In the genomic region with DNA sequence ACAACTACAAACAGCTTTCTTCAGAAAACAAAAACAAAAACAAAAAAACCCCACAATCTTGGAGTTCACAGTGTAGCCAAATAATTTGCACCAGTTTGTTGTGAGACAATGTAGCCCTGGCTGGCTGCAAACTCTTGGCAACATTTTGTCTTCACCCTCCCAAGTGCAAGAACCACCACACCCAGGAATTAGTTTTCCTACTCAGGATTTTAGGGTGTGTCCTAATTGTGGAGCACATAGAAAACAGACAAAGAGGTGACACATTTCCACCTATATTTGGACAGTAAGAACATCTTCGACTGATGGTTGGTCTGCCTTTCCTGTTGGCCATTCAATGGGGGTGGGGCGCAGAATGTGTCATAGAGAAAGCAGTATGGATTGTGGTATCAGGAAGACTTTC, we compare ENCODE assay signal across 21 mouse cellular contexts. TPM values are rescaled to one million over a fixed set of nuclear protein-coding genes. Genes with fewer than 3 reads are reported as not detected.
DNase-seq lines count a peak whose midpoint lies in the region; TF ChIP-seq lines count a peak whose summit lies in the region.
"Had no signal": no experiment of that assay in that cellular context is flagged by ENCODE, and none has a peak within 500 bp of the region (broad histone marks: within the 10 kb centered on the region; RNA-seq: fewer than 3 reads in every experiment).

No protein-coding gene starts in this region.

- peaks cover 35% of the 10 kb centered on the region for H3K36me3 ChIP-seq in heart, adult 2 months (ENCODE audit: control insufficient read depth, insufficient read depth, low read length)
- H3K36me3 ChIP-seq in kidney, adult 2 months (ENCODE audit: control insufficient read depth, insufficient read depth, low read length): no peaks in the 10 kb centered on the region
- H3K36me3 ChIP-seq in forebrain, embryonic 10.5 days (replicated peaks): no peaks in the 10 kb centered on the region
- H3K36me3 ChIP-seq: heart, embryonic 15.5 days; hindbrain, embryonic 10.5 days; hindbrain, embryonic 13.5 days; intestine, embryonic 15.5 days had no signal

- no peaks in the 10 kb centered on the region for H3K9me3 ChIP-seq in forebrain, embryonic 10.5 days
- H3K9me3 ChIP-seq: heart, embryonic 15.5 days; hindbrain, embryonic 10.5 days; hindbrain, embryonic 13.5 days; intestine, embryonic 15.5 days had no signal

- TF ChIP-seq EP300 in heart, adult 2 months (IDR thresholded peaks at IDR 0.05; ENCODE audit: insufficient read depth, low read depth, low read length): no peak

- DNase-seq in gastrocnemius, adult 18-20 months (ENCODE audit: low spot score): peak; percentile 6
- no peak for DNase-seq in gastrocnemius, postnatal 36 days
- peak in 1 of 2 experiments; percentile 25 for DNase-seq in heart, adult 2 months
- DNase-seq in heart, postnatal 10 days: no peak
- DNase-seq in kidney, adult 2 months: peak; percentile 33
- DNase-seq in kidney, adult 8-10 months: no peak
- DNase-seq in R1 (ENCODE audit: low read depth, low spot score): peak; percentile 19
- no peak for DNase-seq in forebrain, embryonic 10.5 days (ENCODE audit: extremely low spot score, low spot score)
- DNase-seq: adrenal gland, postnatal 10 days; adrenal gland, postnatal 36 days; cerebellum, adult 18-20 months; cerebellum, adult 9-10 months; cerebellum, postnatal 14 days; forebrain, postnatal 0 days; gastrocnemius, postnatal 14 days; kidney, adult 18-20 months had no signal

- 72% methylated on average over 2 of the region's 2 CpGs for WGBS in heart, adult 2 months
- WGBS in kidney, adult 2 months: 90% methylated on average over 2 of the region's 2 CpGs
- WGBS in forebrain, embryonic 10.5 days: 94% methylated on average over 2 of the region's 2 CpGs

- no peak for TF ChIP-seq POLR2A in heart, adult 2 months (IDR thresholded peaks at IDR 0.05; ENCODE audit: insufficient read depth, low read depth, low read length)
- TF ChIP-seq POLR2A in kidney, adult 2 months (IDR thresholded peaks at IDR 0.05; ENCODE audit: low read depth, low read length): no peak

- intact Hi-C loops in gastrocnemius, postnatal 36 days (cut with DNase I): no loop called here
- intact Hi-C loops in heart, adult 2 months (cut with DNase I): loop anchor here (5.0 kb wide), 2 partner anchors 39 to 41 kb away; no protein-coding TSS in a partner anchor
- intact Hi-C loops in heart, postnatal 10 days (cut with DNase I): no loop called here

- H3K4me3 ChIP-seq in heart, adult 2 months: no peak overlapping the region
- no peak overlapping the region for H3K4me3 ChIP-seq in kidney, adult 2 months (ENCODE audit: insufficient read depth, low read depth, low read length)
- no peak overlapping the region for H3K4me3 ChIP-seq in forebrain, embryonic 10.5 days
- H3K4me3 ChIP-seq: heart, embryonic 12.5 days; heart, embryonic 15.5 days; hindbrain, embryonic 10.5 days; hindbrain, embryonic 13.5 days; intestine, embryonic 15.5 days had no signal

- H3K79me2 ChIP-seq in heart, adult 2 months (replicated peaks; ENCODE audit: control insufficient read depth, insufficient read depth, low read length): no peaks in the 10 kb centered on the region; the same call in 1 of the 2 replicates

- H3K9ac ChIP-seq in heart, adult 2 months (ENCODE audit: low read depth, low read length): no peak overlapping the region
- H3K9ac ChIP-seq: forebrain, postnatal 0 days; heart, embryonic 12.5 days; heart, embryonic 15.5 days; hindbrain, embryonic 13.5 days; intestine, embryonic 15.5 days had no signal

- TF ChIP-seq CTCF in heart, adult 2 months (IDR thresholded peaks at IDR 0.05): no peak
- no peak for TF ChIP-seq CTCF in kidney, adult 2 months (conservative IDR thresholded peaks at IDR 0.05; ENCODE audit: insufficient read depth, insufficient read length, low read depth, low read length)

- peaks cover 12% of the 10 kb centered on the region for H3K4me1 ChIP-seq in heart, adult 2 months (ENCODE audit: control insufficient read depth, insufficient read depth, low read length)
- no peaks in the 10 kb centered on the region for H3K4me1 ChIP-seq in kidney, adult 2 months (ENCODE audit: control insufficient read depth, insufficient read depth, low read length)
- no peaks in the 10 kb centered on the region for H3K4me1 ChIP-seq in forebrain, embryonic 10.5 days
- H3K4me1 ChIP-seq: heart, embryonic 12.5 days; heart, embryonic 15.5 days; hindbrain, embryonic 13.5 days; intestine, embryonic 15.5 days had no signal

- H3K27me3 ChIP-seq in heart, adult 2 months (ENCODE audit: control insufficient read depth, insufficient read depth, low read length): no peaks in the 10 kb centered on the region
- H3K27me3 ChIP-seq in kidney, adult 2 months (replicated peaks; ENCODE audit: control insufficient read depth, insufficient read depth, low read length): no peaks in the 10 kb centered on the region
- H3K27me3 ChIP-seq in forebrain, embryonic 10.5 days (ENCODE audit: poor library complexity, severe bottlenecking): no peaks in the 10 kb centered on the region
- H3K27me3 ChIP-seq: heart, embryonic 12.5 days; heart, embryonic 15.5 days; hindbrain, embryonic 13.5 days; intestine, embryonic 15.5 days had no signal

- H3K27ac ChIP-seq in heart, adult 2 months: peak overlapping the region; percentile 64
- H3K27ac ChIP-seq in kidney, adult 2 months (ENCODE audit: insufficient read depth, low read depth, low read length): no peak overlapping the region
- no peak overlapping the region for H3K27ac ChIP-seq in forebrain, embryonic 10.5 days
- H3K27ac ChIP-seq: heart, embryonic 15.5 days; hindbrain, embryonic 10.5 days; hindbrain, embryonic 13.5 days; intestine, embryonic 15.5 days had no signal

RNA-seq across cellular contexts. Expression of gene Tek, which starts 46.8 kb away (rescaled TPM):
- 10 to 100 TPM in 1 of 2 experiments, 1 to 10 TPM in 1; 8.8 to 12.2 TPM for total RNA-seq in gastrocnemius, adult 18-20 months (2021)
- 10 to 100 TPM; 11.7 to 13.7 TPM for total RNA-seq in gastrocnemius, postnatal 36 days (2021)
- total RNA-seq in heart, adult 2 months (2021): 10 to 100 TPM; 37.0 to 40.3 TPM
- polyA plus RNA-seq in heart, adult 2 months (2012; rRNA removed): 16.8 and 33.1 TPM in 2 replicates
- total RNA-seq in heart, postnatal 10 days (2021): 10 to 100 TPM; 61.1 to 69.4 TPM
- polyA plus RNA-seq in kidney, adult 2 months (2012; rRNA removed): 15.9 and 21.6 TPM in 2 replicates
- 8.5 and 8.9 TPM in 2 replicates for polyA plus RNA-seq in forebrain, embryonic 10.5 days (2016; fragmentation: Nextera tagmentation; extraction: Ambion mirVana)

Comparison
In these comparisons a context has a peak if more than half of its experiments do, and no peak if none do; other contexts are left out.
1. DNase-seq: peak in gastrocnemius, adult 18-20 months (single experiment), kidney, adult 2 months (single experiment) and R1 (single experiment); none in gastrocnemius, postnatal 36 days (0 of 2), heart, postnatal 10 days (0 of 2), kidney, adult 8-10 months (0 of 2) and forebrain, embryonic 10.5 days (single experiment).